Mouse (Mus musculus) Patski (cell line): ENCODE measurements at regions not wholly inside any gene's neighbourhood (a gene's known extent, or its start where the extent isn't known, plus 50 kb on each side); places are given as distances from the start of the nearest gene placed in this dataset.

Experiments used
- ATAC-seq: fragments of 100-300 bp; one replicate; pipeline ENCODE4 v1.8.0; 2021
- CTCF ChIA-PET: fragments of 350-600 bp; sonication (Branson Sonifier 250); formaldehyde crosslinking; loops from one replicate; lab custom pipeline; 2022; ENCODE audit warnings: inconsistent platforms; lab: Charles Lee
- POLR2A ChIA-PET: fragments of 350-600 bp; sonication (Branson Sonifier 250); formaldehyde crosslinking; loops from one replicate; lab custom pipeline; 2022; ENCODE audit warnings: antibody characterized with exemption, inconsistent platforms; lab: Charles Lee
- DNase-seq: peaks from one replicate; pipeline ENCODE4 v3.0.0-alpha.2; 2011; ENCODE audit warnings: low read depth, low spot score
- H3K27me3 ChIP-seq: fragments of 371-371 bp; one replicate; pipeline ENCODE4 v1.5.1; 2021
- CTCF ChIP-seq: fragments of 100-300 bp; IDR thresholded peaks from one replicate; pipeline ENCODE4 v1.5.1; 2021
- in situ Hi-C: fragments of 300-500 bp; cut with MboI; formaldehyde crosslinking; loops from 3 replicates; pipeline ENCODE4 v1.11.1; 2018; ENCODE audit warnings: low pct_unique_long_range_greater_than_20kb, mixed read lengths

DNA sequence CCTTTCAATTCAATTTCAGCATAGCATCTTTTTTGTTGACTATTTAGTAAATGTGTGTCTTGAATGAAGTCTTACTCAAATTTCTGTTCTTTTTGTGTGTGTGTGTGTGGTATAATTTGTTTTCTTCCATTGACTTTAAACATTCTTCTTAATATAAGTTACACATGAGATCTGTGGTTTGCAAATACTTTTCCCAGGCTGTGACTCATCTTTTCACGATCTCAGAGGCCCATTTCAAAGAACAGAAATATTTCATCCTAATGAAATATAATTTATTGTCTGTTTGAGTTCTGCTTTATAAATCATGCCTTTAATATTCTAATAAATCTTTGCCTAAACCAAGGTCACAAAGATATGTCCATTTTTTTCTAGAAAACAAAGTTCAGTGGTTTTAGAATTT is 92.9 kb upstream of the Gorab start:
- TF ChIP-seq CTCF = no peak
- in situ Hi-C loops = no loop called here
- CTCF ChIA-PET = no interaction called here
- DNase-seq (no peak), ATAC-seq (no peak)
- H3K27me3 ChIP-seq = no peaks in the 10 kb centered on the region
- POLR2A ChIA-PET = no interaction called here

DNA sequence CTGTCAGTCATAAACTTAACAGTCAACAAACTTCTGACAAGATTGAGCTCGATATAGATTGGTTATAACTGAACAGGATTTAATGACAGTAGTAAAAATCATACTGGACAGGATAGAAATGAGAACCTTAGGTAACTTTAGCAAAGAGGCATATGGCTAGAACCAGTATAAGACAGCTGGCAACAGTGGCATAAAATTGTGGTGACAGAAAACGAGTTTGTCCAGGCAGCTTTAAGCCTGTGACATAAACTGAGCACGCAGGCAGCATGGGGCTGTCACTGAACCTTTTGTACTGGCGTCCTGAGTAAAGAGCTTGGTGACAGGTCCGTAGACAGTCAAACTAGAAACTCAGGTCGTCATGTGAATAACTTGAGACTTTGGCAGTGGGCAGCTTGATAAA is 85.1 kb upstream of the Gorab start:
- ATAC-seq (no peak), DNase-seq (no peak)
- POLR2A ChIA-PET = no interaction called here
- TF ChIP-seq CTCF = no peak
- no peaks in the 10 kb centered on the region for H3K27me3 ChIP-seq
- CTCF ChIA-PET = interaction anchor here (0.8 kb wide), 1 partner anchor 10 kb away, joined by 3 read pairs; no protein-coding TSS in a partner anchor
- in situ Hi-C loops = no loop called here

DNA sequence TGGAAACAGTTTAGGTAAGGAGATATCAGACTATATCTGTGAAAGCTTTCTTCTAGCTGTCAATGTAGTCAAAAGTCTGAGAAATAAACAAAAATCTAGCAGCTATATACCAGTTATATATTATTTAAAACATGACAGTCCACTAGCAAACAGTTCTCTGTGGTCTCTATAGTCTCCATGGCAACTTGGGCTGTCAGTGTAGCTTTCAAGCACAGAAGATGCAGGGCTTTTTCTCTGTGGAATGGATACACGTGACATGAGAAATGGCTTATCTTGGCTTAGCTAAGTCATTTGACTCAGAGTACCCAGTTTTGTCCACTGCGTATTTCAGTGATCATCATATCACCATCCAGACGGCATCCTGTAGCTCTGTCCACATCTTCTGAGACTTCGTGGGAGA is 84.6 kb upstream of the Gorab start:
- CTCF ChIA-PET = interaction anchor here (0.8 kb wide), 1 partner anchor 10 kb away, joined by 3 read pairs; no protein-coding TSS in a partner anchor
- DNase-seq (no peak), ATAC-seq (no peak)
- no peaks in the 10 kb centered on the region for H3K27me3 ChIP-seq
- POLR2A ChIA-PET = no interaction called here
- TF ChIP-seq CTCF = no peak
- in situ Hi-C loops = no loop called here

DNA sequence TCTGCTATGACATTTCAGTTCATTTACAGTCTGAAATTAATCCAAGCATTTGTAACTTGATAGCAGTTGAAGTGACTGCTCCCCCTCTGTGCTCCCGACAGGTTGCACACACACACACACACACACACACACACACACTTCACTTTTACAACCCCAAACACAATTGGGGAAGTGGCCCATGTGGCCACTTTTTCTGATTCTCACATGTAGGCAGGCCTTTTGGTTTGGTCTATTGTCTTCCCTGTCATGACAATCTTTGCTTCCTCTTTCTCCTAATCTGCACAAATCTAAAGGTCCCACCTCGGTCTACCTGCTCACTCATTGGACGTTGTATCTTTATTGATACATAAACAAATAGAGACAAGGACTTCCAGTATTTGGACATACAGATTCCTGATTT is 79.6 kb upstream of the Gorab start:
- in situ Hi-C loops = no loop called here
- ChIA-PET CTCF (interaction anchor here (1.0 kb wide), 1 partner anchor 9 kb away, joined by 3 read pairs; no protein-coding TSS in a partner anchor), POLR2A (no interaction called here)
- ATAC-seq = no peak
- no peak for DNase-seq
- H3K27me3 ChIP-seq = no peaks in the 10 kb centered on the region
- no peak for TF ChIP-seq CTCF

DNA sequence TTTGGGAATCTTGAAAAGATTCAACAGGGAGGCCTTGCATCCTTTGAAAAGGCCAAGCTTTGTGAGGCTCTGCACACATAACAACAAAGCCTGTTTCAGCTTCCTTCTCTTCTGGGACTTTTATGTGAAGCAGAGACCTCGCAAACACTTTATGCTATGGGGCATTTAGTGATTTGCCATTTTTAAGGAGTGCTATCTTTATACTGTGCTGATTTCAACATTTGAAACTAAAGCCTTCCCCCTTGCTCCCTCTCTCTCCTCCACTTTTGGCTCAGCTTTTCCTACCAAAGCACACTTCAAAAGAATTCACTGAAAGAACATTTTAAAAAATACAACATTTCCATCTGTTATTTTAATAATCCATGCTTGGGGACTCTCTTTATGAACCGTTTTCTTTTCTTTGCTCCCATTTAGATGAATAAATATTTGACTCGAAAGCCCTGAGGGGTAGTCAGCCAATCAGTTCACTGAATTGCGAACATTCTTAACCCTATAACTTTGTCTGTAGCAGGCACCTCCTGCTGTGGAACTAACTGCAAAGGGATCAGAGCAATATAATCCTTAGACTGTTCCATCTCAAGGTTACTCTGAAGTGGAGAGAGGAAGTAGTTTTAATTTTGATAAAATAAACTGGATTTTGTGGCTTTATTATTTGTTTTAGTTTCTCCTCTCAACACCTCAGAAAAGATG is 74.2 kb upstream of the Gorab start:
- DNase-seq (no peak), ATAC-seq (no peak)
- in situ Hi-C loops = no loop called here
- no peaks in the 10 kb centered on the region for H3K27me3 ChIP-seq
- ChIA-PET CTCF (no interaction called here), POLR2A (no interaction called here)
- TF ChIP-seq CTCF = no peak

DNA sequence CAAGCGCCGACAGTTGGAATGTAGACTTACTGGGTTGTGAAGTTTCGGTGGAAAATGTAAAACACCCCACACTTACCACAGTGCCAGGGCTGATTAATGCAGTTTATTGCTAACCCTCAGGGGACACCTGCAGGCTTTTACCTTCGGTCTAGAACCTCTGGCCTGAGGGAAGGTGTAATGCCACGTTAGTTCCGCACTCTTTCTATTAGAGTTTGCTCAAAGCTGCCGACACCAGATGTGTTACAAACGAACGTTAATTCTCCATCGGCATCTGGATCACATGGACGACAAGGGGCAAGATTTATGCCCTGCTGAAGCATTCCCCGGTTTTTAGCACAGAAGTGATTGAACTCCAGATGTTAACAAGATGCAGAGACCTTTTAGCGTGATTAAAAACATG is 57.7 kb upstream of the Gorab start:
- H3K27me3 ChIP-seq = no peaks in the 10 kb centered on the region
- no peak for TF ChIP-seq CTCF

DNA sequence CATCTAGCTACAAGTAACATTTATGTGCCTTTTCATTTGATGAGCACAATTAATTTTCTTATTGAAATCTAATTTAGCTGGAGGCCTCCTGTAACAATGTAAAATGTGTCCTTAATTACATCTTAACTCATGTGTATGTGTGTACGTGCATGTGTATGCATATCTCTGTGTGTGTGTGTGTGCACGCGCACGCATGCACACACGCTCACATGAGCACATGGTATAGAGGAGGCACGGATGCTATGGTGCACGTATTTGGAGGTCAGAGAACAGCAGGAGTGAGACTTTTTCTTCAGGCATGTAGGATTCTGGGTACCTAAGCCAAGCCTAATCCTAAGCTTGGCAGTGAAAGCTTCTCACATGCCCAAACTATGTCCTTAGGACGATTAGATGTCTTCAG is 52.9 kb upstream of the Gorab start:
- no peaks in the 10 kb centered on the region for H3K27me3 ChIP-seq
- TF ChIP-seq CTCF = no peak
- in situ Hi-C loops = no loop called here
- DNase-seq = no peak
- ChIA-PET CTCF (no interaction called here), POLR2A (no interaction called here)
- ATAC-seq = no peak

More for the DNA sequence above, 57.7 kb upstream of the Gorab start:
- ATAC-seq = no peak
- ChIA-PET CTCF (interaction anchor here (1.6 kb wide), 1 partner anchor 9 kb away, joined by 5 read pairs; no protein-coding TSS in a partner anchor), POLR2A (no interaction called here)
- no peak for DNase-seq
- in situ Hi-C loops = no loop called here
